Mouse (Mus musculus): ENCODE data around the gene 6330409D20Rik.

- TF ChIP-seq ZC3H11A (IDR thresholded peaks at IDR 0.05; ENCODE audit: borderline replicate concordance, low read depth, low read length) (no peak), HCFC1 (IDR thresholded peaks at IDR 0.05; ENCODE audit: borderline replicate concordance, insufficient read depth, low read length) (no peak), CHD2 (IDR thresholded peaks at IDR 0.05; ENCODE audit: low read depth, low read length) (no peak)
Observed at GRCm38 (mm10) chr2:32683701-32684100, 57.1 kb downstream of the 6330409D20Rik start.
